Mouse (Mus musculus) liver, embryonic 15.5 days (tissue): ENCODE results near the gene Spg7. TPM values are rescaled to one million over a fixed set of nuclear protein-coding genes. Genes with fewer than 3 reads are reported as not detected.

Experiments
- ATAC-seq: fragments of 200-750 bp; cut with Nextera tagmentation; 2 replicates; pipeline ENCODE4 v1.8.0; 2017; ENCODE audit warnings: moderate number of reproducible peaks, mild to moderate bottlenecking, moderate library complexity; ENCODE audit not compliant: insufficient read depth
- H3K27ac ChIP-seq: fragments of 300-500 bp; sonication (generic); replicated peaks from 2 replicates; pipeline ENCODE4 v1.5.1; 2015; ENCODE audit warnings: mild to moderate bottlenecking, inconsistent platforms
- H3K27me3 ChIP-seq: fragments of 300-500 bp; sonication (generic); 2 replicates; pipeline ENCODE4 v1.6.1; 2015; ENCODE audit warnings: mild to moderate bottlenecking, inconsistent platforms
- H3K36me3 ChIP-seq: fragments of 300-500 bp; sonication (generic); replicated peaks from 2 replicates; pipeline ENCODE4 v1.6.1; 2015; ENCODE audit warnings: moderate library complexity, mild to moderate bottlenecking, inconsistent platforms
- H3K4me1 ChIP-seq: fragments of 300-500 bp; sonication (generic); replicated peaks from 2 replicates; pipeline ENCODE4 v1.6.1; 2015; ENCODE audit warnings: inconsistent platforms
- H3K4me2 ChIP-seq: fragments of 300-500 bp; sonication (generic); 2 replicates; pipeline ENCODE4 v1.6.1; 2015; ENCODE audit warnings: moderate library complexity, mild to moderate bottlenecking, inconsistent platforms
- H3K4me3 ChIP-seq: fragments of 300-500 bp; sonication (generic); replicated peaks from 2 replicates; pipeline ENCODE4 v1.5.1; 2015; ENCODE audit warnings: mild to moderate bottlenecking, inconsistent platforms
- H3K9ac ChIP-seq: fragments of 300-500 bp; sonication (generic); 2 replicates; pipeline ENCODE4 v1.6.1; 2015; ENCODE audit warnings: moderate library complexity, mild to moderate bottlenecking, inconsistent platforms
- H3K9me3 ChIP-seq: fragments of 300-500 bp; sonication (generic); replicated peaks from 2 replicates; pipeline ENCODE4 v1.6.1; 2016; ENCODE audit warnings: inconsistent platforms
- WGBS: fragments of 180-500 bp; shearing (Covaris S2); methylation state at CpG from one replicate; pipeline ENCODE4 v1.1.7; 2015; ENCODE audit warnings: mixed read lengths; ENCODE audit not compliant: insufficient replicate concordance; 5-methylcytosine and 5-hydroxymethylcytosine counted together
- polyA plus RNA-seq: library from polyadenylated mRNA; unstranded; fragments of >200 nt; fragmentation: Nextera tagmentation; extraction: Ambion mirVana; gene quantifications from 2 replicates; pipeline ENCODE4 v1.2.1, GENCODE M21; 2015

Spg7 gene
- polyA plus RNA-seq, 1 experiment from 2014 or later = 20.8 TPM

- H3K27ac ChIP-seq = no peak overlapping the region
- H3K9ac ChIP-seq = no peak overlapping the region
- 65% methylated on average over 5 of the region's 5 CpGs for WGBS
- no peak for ATAC-seq
- H3K27me3 ChIP-seq = no peaks in the 10 kb centered on the region; the same call in 1 of the 2 replicates
- no peaks in the 10 kb centered on the region for H3K9me3 ChIP-seq
- H3K4me2 ChIP-seq = no peak overlapping the region
- H3K4me1 ChIP-seq = peaks cover 10% of the 10 kb centered on the region
- H3K36me3 ChIP-seq = peaks cover 19% of the 10 kb centered on the region
- no peak overlapping the region for H3K4me3 ChIP-seq
These were observed 46.2 kb downstream of the Spg7 start for GRCm38 (mm10) chr8:123108953-123109352.

DNA sequence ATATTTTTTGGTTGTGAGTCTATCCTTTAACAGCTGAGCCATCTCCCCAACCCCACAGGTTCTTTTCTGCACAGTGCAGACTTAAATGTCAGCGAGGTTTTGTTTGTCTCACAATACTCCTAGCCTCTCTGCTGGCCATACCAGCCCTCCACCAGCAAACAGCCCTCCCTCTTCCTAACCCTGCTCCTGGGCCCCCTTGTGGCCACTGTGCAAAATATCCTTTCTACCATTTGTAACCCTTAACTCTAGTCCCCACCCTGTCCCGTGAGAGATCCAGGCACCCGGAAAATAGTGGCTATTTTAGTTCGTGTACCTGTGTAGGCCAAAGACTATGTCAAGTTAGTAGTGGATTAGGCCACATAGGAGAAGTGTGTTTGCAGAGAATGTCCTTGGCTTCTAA is 47.9 kb downstream of the Spg7 start:
- peak; percentile 50; the same call in 1 of the 2 replicates for ATAC-seq
- peaks cover 16% of the 10 kb centered on the region for H3K4me1 ChIP-seq
- H3K27me3 ChIP-seq = peaks cover 2% of the 10 kb centered on the region
- H3K4me3 ChIP-seq = no peak overlapping the region
- H3K9ac ChIP-seq = no peak overlapping the region
- 5% methylated on average over 4 of the region's 4 CpGs for WGBS
- no peak overlapping the region for H3K4me2 ChIP-seq
- no peak overlapping the region for H3K27ac ChIP-seq
- H3K9me3 ChIP-seq = no peaks in the 10 kb centered on the region
- peaks cover 2% of the 10 kb centered on the region for H3K36me3 ChIP-seq

- Histone ChIP-seq H3K9me3 (no peaks in the 10 kb centered on the region), H3K27ac (no peak overlapping the region), H3K9ac (no peak overlapping the region), H3K4me3 (no peak overlapping the region), H3K4me2 (no peak overlapping the region), H3K4me1 (peaks cover 38% of the 10 kb centered on the region), H3K36me3 (no peaks in the 10 kb centered on the region), H3K27me3 (peaks cover 24% of the 10 kb centered on the region)
- WGBS = 68% methylated on average over 9 of the region's 9 CpGs
- no peak for ATAC-seq
These were observed 50.1 kb downstream of the Spg7 start for GRCm38 (mm10) chr8:123112892-123113291.

DNA sequence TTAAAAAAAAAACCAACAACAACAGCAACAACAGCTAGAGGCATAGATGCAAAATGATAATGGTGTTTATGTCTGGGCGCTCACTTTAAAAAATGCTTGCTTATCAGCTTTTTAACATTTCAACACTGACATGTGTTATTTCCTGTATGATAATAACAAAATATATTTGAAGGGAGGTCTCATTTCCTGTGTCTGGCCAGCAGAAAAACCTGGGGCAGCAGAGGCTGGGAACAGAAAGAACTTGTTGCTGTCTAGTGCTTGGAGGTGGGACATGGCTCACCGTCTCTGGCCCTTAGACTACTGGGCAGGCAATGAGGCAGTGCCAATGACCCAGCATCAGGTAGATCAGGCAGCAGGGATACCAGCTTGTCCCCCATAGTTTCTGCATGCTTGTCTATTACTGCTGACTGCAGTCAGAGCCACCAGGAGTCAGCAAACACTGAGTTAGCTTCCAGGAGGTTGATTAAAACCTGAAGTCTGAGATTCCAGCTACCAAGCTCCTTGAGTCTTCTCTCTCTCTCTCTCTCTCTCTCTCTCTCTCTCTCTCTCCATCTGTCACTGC is 51.2 kb downstream of the Spg7 start:
- Histone ChIP-seq H3K9ac (no peak overlapping the region), H3K36me3 (no peaks in the 10 kb centered on the region), H3K4me2 (no peak overlapping the region), H3K27me3 (peaks cover 35% of the 10 kb centered on the region), H3K27ac (no peak overlapping the region), H3K4me1 (peaks cover 49% of the 10 kb centered on the region), H3K9me3 (no peaks in the 10 kb centered on the region), H3K4me3 (no peak overlapping the region)
- no peak for ATAC-seq
- 10% methylated on average over 2 of the region's 2 CpGs for whole genome bisulfite sequencing

DNA sequence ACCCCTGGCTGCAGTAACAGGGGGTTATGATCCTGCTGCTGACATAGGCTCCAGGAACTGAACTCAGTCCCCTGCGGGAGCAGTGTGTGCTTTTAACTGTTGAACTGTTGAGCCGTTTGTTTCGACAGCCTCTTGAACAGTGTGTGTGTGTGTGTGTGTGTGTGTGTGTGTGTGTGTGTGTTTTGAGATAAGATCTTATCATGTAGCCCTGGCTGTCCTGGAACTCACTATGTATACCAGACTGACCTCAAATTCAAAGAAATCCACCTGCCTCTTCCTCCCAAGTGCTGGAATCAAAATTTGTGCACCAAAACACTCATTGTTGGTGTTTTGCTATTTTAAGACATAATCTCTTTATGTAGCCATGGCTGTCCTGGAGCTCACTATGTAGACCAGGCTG is 51.9 kb downstream of the Spg7 start:
- Histone ChIP-seq H3K4me1 (peaks cover 51% of the 10 kb centered on the region), H3K27me3 (peaks cover 42% of the 10 kb centered on the region), H3K27ac (no peak overlapping the region), H3K9me3 (no peaks in the 10 kb centered on the region), H3K9ac (no peak overlapping the region), H3K4me2 (no peak overlapping the region), H3K4me3 (no peak overlapping the region), H3K36me3 (no peaks in the 10 kb centered on the region)
- no peak for ATAC-seq
- WGBS = 2% methylated on average over 3 of the region's 3 CpGs

DNA sequence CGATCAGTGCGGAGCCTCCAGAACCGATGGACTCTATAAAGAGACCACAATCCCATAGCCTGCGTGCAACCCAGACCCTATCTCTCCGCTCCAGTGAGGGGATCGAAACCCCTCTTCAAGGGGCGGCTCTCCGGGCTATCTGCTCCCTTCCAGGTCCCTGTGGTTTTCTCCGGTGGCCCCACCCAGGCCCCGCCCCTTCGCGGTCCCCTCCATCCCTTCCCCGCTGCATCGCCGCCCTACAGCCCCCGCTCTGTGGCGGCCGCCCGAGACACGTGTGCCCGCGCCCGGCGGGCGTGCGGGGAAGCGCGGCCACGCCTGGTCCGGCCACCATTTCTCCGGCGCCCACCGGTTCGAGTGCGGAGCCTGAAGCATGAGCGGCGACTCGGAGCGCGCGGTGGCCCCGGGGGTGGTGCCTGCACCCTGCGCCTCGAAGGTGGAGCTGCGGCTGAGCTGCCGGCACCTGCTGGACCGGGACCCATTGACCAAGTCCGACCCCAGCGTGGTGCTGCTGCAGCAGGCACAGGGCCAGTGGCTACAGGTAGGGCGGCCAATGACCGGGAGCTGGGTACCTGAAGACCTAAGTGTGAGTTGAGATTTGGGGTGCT is 54.5 kb downstream of the Spg7 start, which contains the start of gene Cpne7:
TSS of gene Cpne7 (plus strand) at position 248 of the 605 bp plus-strand sequence.
- WGBS = under 1% methylated on average over 51 of the region's 51 CpGs
- Histone ChIP-seq H3K4me1 (peaks cover 47% of the 10 kb centered on the region), H3K9me3 (no peaks in the 10 kb centered on the region), H3K27me3 (peaks cover 59% of the 10 kb centered on the region), H3K27ac (no peak within 1 kb of the TSS), H3K36me3 (no peaks in the 10 kb centered on the region), H3K4me3 (peak within 1 kb of the TSS; percentile 54), H3K9ac (peak within 1 kb of the TSS; percentile 25; the same call in 1 of the 2 replicates), H3K4me2 (peak within 1 kb of the TSS; percentile 87)
- peak; percentile 63 for ATAC-seq

DNA sequence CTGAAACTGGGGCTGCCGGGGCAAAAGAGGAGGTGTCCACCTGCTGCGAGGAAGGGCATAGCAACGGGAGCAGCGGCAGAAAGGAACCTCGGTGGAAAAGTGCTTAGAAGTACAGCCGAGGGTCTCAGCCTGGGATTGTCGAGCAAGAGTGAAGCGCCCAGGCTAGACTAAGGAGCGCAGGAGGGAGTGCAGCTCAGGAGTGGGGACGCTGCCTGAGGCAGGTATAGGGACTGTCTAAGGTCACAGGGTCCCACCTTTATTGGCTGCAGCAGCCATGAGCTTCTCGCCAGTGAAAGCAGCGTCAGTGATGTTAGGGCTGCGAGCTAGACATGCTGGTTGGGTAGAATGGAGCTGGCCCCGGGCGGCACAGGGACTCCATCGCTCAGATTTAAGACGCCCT is 55.0 kb downstream of the Spg7 start:
- Histone ChIP-seq H3K9me3 (no peaks in the 10 kb centered on the region), H3K36me3 (no peaks in the 10 kb centered on the region), H3K4me3 (peak overlapping the region; percentile 54), H3K9ac (peak overlapping the region; percentile 25; the same call in 1 of the 2 replicates), H3K27me3 (peaks cover 64% of the 10 kb centered on the region), H3K4me2 (peak overlapping the region; percentile 87), H3K4me1 (peaks cover 47% of the 10 kb centered on the region), H3K27ac (no peak overlapping the region)
- 3% methylated on average over 17 of the region's 17 CpGs for WGBS
- no peak for ATAC-seq

DNA sequence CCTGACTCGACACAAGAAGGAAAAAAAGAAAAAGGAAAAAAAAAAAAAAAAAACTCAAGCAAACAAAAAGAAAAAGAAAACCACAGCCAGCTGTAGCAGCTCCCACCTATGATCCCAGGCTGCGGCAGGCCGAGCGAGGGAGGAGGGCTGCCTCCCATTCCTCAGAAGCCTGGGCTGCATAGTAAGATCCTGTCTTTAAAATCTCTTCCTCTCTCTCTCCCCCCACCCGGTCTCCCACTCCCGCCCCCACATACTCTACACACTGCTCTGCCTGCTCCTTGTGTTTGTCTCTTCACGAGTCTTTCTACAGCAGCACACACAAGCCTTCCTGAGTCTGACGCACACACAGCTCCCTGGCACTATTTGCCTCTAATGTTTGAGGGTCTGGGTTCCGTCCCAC is 59.3 kb downstream of the Spg7 start:
- peaks cover 80% of the 10 kb centered on the region for H3K27me3 ChIP-seq
- H3K4me3 ChIP-seq = no peak overlapping the region
- peaks cover 29% of the 10 kb centered on the region for H3K4me1 ChIP-seq
- no peak overlapping the region for H3K4me2 ChIP-seq
- H3K9ac ChIP-seq = no peak overlapping the region
- no peak for ATAC-seq
- 59% methylated on average over 9 of the region's 9 CpGs for WGBS
- H3K27ac ChIP-seq = no peak overlapping the region
- no peaks in the 10 kb centered on the region for H3K36me3 ChIP-seq
- no peaks in the 10 kb centered on the region for H3K9me3 ChIP-seq

- H3K4me3 ChIP-seq = no peak overlapping the region
- H3K36me3 ChIP-seq = no peaks in the 10 kb centered on the region
- no peaks in the 10 kb centered on the region for H3K9me3 ChIP-seq
- no peak for ATAC-seq
- H3K4me1 ChIP-seq = peaks cover 23% of the 10 kb centered on the region
- H3K27me3 ChIP-seq = peaks cover 80% of the 10 kb centered on the region
- H3K4me2 ChIP-seq = no peak overlapping the region
- WGBS = 66% methylated on average over 5 of the region's 5 CpGs
- H3K27ac ChIP-seq = no peak overlapping the region
- no peak overlapping the region for H3K9ac ChIP-seq
These were observed 59.9 kb downstream of the Spg7 start for GRCm38 (mm10) chr8:123122670-123123069.

- Histone ChIP-seq H3K27me3 (peaks cover 86% of the 10 kb centered on the region), H3K4me3 (no peak overlapping the region), H3K9ac (no peak overlapping the region), H3K4me2 (peak overlapping the region; percentile 23; the same call in 1 of the 2 replicates), H3K9me3 (no peaks in the 10 kb centered on the region), H3K27ac (no peak overlapping the region), H3K4me1 (peaks cover 8% of the 10 kb centered on the region), H3K36me3 (no peaks in the 10 kb centered on the region)
- 10% methylated on average over 19 of the region's 19 CpGs for WGBS
- peak; percentile 54; the same call in 1 of the 2 replicates for ATAC-seq
These were observed 63.6 kb downstream of the Spg7 start for GRCm38 (mm10) chr8:123126193-123126816.

- Histone ChIP-seq H3K9ac (no peak overlapping the region), H3K27ac (no peak overlapping the region), H3K4me3 (no peak overlapping the region), H3K9me3 (peaks cover 4% of the 10 kb centered on the region; the same call in 1 of the 2 replicates), H3K4me1 (peaks cover 6% of the 10 kb centered on the region), H3K36me3 (no peaks in the 10 kb centered on the region), H3K27me3 (peaks cover 53% of the 10 kb centered on the region), H3K4me2 (no peak overlapping the region)
- ATAC-seq = no peak
- WGBS = 41% methylated on average over 9 of the region's 9 CpGs
These were observed 68.3 kb downstream of the Spg7 start for GRCm38 (mm10) chr8:123131041-123131440.
